Mouse (Mus musculus): ENCODE results near the gene Ciao2a.

GRCm38 (mm10) chr9:66154013-66154412 is 27.6 kb downstream of the Ciao2a start:
- no peak for TF ChIP-seq POLR2A (IDR thresholded peaks at IDR 0.05; ENCODE audit: insufficient read depth, low read length)
- no peak for TF ChIP-seq CTCF (IDR thresholded peaks at IDR 0.05; ENCODE audit: low read depth, low read length)

Data from ES-Bruce4 (cell line).